Mouse (Mus musculus) hindlimb bud, embryonic 11.5 days (tissue): ENCODE measurements around the gene Uqcc3.
A peak's percentile ranks its signal among the peaks of the same experiment; 100 is the strongest.
"Not testable (repeated sequence)": the region's sequence is repeated elsewhere in the genome, so short reads cannot be mapped to it uniquely, and the experiment has no call there.

Source experiments
- DNase-seq: peaks from one replicate; pipeline ENCODE4 v3.0.0-alpha.2; 2012; ENCODE audit warnings: low read depth, low spot score; ENCODE audit errors: extremely low spot score

The Uqcc3 gene

DNA sequence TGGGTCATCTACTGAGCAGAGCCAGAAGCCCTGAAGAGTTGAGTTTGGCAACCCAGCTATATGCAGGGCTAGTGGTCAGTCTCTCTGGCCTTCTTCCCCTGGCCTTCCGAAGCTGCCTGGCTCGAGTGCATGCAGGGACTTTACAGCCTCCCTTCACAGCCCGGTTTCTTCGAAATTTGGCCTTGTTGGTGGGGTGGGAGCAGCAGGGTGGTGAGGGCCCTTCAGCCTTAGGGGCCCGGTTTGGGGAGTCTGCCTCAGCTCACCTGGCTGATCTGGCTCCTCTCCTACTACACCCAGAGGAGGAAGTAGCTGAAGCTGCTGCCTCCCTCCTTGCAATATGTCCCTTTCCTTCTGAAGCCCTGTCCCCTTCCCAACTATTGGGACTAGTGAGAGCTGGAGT is 15.5 kb upstream of the Uqcc3 start:
- DNase-seq, result not testable (repeated sequence)

DNA sequence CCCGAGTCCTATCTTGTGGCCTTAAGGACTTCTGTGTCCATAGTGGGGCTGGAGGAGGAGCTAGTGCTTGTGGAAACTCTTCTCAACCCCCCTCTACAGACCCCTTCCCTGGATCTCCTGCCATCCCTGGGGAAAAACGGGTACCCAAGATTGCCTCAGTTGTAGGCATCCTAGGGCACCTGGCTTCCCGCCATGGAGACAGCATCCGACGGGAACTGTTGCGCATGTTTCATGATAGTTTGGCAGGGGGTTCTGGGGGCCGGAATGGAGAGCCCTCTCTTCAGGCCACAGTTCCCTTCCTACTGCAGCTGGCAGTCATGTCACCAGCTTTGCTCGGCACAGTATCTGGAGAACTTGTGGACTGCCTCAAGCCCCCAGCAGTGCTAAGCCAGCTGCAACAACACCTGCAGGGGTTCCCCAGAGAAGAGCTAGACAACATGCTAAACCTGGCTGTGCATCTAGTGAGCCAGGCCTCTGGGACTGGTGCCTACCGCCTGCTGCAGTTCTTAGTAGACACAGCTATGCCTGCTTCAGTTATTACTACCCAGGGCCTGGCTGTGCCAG is 14.8 kb upstream of the Uqcc3 start:
- no peak for DNase-seq

DNA sequence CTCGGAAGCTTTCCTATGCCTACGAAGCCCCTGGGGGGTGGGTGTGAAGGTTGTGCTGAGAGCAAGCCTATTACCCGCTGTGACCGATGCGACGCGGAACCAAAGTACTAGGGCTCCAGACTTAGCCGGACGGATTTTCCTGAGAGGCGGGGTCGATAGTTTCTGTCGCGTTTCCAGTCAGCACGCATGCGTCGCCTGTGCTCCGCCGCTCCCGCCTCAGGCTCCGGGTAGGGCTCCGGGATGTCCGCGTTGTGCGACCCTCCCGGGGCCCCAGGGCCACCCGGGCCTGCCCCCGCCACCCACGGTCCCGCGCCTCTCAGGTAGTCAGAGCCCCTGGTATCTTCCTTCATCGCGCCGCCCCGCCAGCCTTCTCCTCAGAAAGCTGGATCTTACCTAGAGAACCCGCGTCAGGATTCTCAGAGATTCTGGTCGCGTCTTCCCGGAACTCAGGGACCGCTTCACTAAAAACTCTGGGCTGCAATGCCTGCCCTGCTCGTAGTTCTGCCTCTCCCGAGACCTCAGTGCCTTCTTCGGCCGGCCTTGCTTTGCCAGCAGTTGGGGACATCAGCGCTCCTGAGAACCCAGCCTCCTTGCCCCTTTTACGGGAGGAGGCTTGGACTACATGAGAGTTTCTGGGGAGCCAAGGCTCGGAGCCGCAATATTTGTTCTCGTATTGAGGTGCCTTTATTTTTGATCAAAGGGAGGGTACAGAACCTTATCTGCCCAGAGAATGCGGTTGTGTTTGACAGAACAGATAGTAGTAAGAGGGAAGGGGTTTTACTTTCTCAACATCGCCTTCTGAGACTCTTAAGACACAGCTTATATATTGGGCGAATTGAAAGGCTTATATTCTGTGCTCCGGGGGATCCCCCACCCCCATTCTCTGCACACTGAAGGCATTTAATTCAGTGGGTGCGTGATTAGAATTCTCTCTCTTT is 12.4 kb upstream of the Uqcc3 start, which contains the start of gene Ints5:
Ints5 (plus strand) TSS at position 177 of the 938 bp plus-strand sequence.
- DNase-seq, result no peak

DNA sequence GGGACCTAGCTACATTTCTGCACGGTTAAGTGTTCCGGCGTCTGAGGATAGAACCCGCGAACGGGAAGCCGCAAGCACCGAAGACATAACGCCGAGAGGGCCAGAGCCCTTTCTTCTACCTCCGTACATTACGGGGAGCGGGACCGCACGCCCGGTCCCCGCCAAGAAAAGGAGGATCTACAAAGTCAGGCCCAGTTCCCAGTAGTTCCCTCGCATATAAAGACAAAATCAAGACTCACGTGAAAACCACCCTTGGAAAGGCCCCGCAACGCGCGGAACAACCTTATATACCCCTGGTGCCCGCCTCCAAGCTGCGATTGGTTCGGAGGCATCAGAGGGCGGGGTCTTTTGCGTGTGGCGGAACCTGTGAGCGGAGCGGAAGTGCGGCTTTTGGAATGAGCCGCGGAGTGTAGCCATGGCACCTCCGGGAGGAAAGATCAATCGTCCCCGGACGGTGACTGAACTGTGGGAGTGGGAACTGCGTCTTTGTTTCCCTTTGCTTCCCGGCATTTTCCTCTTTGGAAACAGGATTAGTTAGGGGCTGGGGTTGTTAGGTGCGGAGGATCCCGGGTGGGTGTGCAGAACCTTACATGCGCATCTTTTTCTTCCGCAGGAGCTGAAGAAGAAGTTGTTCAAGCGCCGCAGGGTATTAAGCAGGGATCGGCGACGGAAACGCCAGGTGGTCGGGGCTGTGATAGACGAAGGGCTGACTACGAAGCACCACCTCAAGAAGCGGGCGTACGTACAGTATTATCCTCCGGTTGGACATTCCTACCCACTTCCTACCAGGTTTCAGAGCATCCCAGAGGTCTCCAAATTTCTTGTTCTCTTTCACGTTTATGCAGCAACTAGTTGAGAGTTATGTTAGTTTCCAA is 8.0 kb upstream of the Uqcc3 start, which contains the start of the genes 1810009A15Rik and Gm49416:
1810009A15Rik (plus strand) TSS at position 343 of the 875 bp plus-strand sequence.
Gm49416 (plus strand) TSS at position 416 of the 875 bp plus-strand sequence.
- DNase-seq, result peak; percentile 86

DNA sequence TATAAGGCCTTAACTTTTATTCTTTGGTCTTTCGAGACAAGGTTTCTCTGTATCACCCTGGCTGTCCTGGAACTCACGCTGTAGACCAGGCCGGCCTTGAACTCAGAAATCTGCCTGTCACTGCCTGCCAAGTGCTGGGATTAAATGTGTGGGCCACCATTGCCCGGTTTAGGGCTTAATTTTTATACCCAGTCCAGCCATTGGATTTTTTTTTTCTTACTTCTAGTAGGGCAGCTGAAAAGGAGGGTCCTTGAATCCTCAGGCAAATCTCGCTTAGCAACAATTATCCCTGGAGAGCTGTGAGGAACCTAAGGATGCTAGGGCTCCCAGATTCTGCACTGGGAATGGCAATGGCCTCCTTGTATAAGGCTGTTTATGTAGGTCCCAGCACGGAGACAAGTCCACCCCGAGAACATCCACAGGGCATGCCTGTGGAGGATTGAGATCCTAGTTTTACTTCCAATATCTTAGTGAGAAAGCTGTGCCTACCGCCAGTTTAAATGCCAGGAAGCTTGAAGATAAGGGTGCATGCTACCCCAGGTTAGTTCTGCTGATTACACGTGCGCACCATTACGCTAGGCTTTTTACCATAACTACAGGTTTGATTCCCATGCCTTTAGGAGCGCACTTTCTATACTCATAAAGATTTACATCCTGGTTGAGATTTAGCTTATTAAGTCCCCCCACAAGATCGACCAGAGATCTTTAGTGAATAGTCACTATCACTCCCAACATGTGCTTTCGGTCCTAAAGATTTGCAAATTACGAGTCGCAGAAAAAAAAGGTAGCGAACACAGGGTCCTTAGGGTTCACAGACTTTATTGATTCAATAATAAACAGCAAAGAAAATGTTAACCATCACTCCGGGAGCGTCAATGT is 7.1 kb upstream of the Uqcc3 start:
- DNase-seq, result no peak

DNA sequence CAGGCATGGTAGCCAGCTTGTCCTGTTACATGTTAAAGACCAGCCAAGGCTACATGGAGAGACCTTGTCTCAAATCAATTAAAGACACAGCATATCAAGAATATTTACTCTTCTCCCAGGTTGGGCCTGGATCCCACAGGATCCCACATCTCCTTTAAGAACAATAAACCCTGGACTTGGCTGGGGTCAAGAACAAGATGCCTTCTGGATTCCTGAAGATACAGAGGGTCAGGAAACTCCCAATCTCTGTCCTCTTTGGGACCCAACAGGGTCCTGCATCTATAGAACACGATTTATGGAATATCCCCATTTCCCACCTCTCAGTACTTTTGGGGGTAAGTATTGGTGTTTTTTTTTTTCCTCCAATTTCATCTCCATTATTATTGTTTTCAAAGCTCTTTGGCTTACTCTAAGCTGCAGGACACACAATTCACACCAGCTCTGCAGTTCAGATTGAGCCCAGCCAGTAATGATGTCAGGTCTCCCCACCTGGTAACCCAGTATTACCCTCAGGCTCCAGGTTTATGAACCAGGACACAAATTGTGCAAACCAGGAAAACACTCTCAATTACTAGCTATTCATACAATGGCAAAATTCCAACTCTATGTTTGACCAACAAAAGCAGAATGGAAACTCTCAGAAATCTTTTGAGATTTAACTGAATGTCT is 6.3 kb upstream of the Uqcc3 start:
- DNase-seq, result no peak

DNA sequence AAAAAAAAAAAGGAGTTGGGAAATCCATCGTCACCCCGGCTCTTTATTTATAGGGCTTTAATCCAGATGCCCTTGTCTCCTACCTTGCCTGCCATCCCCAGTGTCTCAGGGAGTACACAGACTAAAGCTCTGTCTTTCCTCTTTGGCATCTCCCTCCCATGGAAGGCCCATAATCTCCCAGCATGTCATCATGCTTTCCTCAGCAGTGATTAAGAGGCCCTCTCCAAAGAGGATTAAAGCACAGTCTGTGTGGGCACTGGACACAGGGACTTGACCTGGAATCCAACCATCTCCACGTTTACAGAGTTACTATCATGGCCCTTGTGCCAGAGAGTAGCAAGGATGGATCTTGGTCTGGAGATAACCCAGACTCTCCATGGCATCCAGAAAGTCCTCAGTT is 2.9 kb upstream of the Uqcc3 start, which contains the start of the genes Lbhd1 and Gm49403:
Lbhd1 (plus strand) TSS at position 117 of the 400 bp plus-strand sequence.
Gm49403 (plus strand) TSS at position 315 of the 400 bp plus-strand sequence.
- no peak for DNase-seq

DNA sequence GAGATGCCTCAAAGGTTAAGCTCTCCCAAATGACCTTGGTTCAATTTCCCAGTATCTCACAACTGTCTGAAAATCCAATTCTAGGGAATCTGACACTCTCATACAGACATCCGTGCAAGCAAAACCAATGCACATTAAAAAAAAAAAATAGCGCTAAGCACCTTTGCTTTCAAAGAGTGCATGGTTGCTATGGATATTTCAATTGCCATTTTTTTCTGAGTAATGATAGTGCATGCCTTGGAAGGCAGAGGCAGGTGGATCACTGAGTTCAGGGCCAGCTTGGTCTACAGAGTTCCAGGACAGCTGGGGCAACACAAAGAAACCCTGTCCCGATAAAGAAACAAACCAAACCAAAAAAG is 290 bp upstream of the Uqcc3 start:
- DNase-seq, result no peak

DNA sequence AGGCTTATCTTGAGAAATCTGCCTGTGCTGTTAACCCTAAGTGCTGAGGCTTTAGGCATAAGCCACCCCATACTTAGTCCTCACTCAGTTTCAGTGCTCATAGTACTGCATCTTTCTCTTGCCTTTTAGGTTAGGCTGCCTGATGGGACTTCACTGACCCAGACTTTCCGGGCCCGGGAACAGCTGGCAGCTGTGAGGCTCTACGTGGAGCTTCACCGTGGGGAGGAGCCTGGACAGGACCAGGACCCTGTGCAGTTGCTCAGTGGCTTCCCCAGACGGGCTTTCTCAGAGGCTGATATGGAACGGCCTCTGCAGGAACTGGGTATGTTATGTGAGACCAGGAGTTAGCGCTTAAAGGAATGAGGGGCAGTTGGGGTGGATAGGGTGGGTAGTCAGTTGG is 5.7 kb downstream of the Uqcc3 start:
- DNase-seq, result no peak

DNA sequence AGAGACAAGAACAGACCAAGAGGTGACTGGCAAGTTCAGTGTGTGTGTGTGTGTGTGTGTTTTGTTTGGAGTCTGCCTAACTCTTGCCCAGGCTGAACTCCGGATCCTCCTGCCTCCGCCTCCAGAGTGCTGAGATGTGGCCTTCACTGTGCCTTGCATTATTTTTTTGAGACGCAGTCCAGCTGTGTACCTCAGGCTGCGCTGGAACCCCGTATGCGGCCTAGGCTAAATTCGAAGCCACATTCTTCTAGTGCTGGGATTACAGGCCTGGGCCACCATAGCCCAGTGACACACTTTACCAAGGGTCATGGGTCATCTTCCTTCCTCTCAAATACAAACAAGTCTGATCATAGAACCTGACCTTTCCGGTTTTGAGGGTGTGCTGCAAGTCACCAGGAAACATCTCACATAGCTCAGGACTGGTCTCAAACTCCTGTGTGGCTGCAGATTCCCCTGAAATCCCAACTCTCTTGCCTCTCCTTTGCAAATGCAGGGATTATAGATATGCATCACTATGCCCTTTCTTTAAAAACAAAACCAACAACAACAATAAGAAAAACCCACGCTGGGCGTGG is 8.4 kb downstream of the Uqcc3 start:
- no peak for DNase-seq

DNA sequence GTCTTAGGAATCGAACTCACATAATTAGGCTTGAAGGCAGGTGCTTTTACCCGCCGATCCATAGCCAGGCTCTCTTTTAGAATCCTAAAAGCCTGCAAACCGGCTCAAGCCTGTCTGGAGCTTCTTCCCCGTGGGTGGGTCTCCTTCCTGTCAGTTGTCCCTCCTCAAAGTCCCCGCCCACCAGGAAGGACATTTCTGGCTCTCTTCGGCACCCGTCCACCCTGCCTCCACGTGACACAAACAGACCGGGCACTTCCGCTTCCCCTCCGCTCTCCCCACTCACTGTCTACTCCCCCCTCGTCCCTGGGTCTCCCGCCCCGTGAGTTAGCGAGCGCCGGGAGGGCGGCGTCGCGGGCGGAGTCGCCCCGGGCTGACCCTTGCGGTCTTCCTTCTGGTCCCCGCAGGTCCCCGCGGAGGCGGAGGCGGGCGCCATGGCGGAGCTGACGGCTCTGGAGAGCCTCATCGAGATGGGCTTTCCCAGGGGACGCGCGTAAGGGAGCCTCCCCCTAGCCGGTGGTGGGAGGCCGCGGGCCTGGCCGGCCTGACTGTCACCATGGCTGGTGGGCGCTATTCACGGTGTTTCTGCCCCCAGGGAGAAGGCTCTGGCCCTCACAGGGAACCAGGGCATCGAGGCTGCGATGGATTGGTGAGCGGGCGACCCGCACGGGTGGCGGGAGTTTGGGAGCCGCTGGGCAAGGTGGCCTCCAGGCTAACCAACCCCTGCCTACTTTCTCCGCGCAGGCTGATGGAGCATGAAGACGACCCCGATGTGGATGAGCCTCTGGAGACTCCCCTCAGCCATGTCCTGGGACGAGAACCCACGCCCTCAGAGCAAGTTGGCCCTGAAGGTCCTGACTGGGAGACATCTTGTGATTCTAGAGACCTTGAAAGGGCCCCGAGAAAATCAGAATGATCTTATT is 9.2 kb downstream of the Uqcc3 start, which contains the start of gene Ubxn1:
Ubxn1 (plus strand) TSS at position 230 of the 920 bp plus-strand sequence.
- DNase-seq, result peak; percentile 79

DNA sequence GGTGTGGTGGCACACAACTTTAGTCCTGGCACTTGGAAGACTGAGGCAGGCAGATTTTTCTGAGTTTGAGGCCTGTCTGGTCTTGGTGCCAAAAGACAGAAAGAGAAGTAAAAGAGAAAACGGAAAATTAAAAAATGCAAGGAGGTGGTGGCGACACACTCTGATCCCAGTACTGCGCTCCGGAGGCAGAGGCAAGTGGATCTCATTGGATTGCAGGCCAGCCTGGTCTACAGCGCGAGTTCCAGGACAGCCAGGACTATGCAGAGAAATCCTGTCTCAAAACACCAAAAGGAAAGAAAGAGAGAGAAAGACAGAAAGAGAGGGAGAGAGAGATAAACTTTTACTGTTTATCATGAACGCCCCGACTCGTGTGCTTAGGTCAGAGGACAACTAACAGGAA is 9.9 kb downstream of the Uqcc3 start:
- no peak for DNase-seq

DNA sequence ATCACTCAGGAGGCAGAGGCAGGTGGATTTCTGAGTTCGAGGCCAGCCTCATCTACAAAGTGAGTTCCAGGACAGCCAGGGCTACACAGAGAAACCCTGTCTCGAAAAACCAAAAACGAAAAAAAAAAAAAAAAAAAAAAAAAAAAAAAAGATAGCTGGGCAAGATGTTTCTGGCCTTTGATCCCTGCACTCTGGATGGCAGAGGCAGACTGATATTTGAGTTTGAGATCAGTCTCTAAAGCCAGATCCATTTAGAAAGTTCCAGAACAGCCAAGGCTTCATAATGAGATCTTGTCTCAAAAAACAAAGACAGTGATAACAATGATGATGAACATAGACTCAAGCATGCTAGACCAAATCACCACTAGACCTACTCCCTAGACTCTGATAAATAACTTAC is 10.3 kb downstream of the Uqcc3 start:
- not testable (repeated sequence) for DNase-seq

DNA sequence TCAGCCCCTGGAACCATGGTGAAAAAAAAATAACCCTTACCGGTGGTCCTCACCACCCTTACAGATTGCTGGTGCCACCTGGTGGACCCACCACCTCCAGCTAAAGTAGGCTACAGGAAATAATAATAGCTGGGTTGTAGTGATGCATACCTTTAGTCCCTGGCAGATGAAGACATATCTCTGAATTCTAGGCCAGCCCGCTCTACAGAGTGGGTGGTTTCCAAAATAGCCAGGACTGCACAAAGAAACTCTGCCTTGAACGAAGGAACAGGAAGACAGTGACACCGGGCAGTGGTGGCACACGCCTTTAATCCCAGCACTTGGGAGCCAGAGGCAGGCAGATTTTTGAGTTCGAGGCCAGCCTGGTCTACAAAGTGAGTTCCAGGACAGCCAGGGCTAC is 16.5 kb downstream of the Uqcc3 start:
- no peak for DNase-seq

DNA sequence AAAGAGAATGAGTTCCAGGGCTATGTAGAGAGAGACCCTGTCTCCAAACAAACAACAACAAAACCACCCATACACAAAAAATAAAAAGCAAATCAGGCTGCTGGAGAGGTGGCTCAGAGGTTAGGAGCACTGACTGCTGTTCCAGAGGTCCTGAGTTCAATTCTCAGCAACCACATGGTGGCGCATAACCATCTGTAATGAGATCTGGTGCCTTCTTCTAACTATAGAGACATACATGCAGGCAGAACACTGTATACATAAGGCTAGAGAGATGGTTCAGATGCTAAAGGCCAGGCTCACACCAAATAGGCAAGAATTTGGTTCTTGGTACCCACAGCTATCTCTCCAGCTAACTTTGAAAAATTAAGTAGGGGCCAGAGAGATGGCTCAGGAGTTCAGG is 21.7 kb downstream of the Uqcc3 start:
- DNase-seq, result no peak

DNA sequence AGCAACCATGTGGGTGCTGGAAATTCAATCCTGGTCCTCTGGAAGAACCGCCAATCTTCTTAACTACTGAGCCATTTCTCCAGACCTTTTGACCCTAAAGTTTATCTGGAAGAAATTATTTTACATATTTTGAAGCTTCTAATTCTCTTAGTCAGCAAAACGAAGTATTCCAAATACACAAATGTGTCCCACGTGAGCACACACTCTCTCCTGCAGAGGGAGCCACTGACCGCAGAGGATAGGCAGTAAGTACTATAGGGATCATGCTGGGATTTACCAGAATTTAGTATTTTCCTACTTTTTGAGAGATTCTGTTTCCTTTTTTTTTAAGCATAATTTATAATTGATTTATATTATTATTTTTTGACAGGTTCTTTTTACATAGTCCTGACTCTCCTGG is 23.0 kb downstream of the Uqcc3 start:
- no peak for DNase-seq

DNA sequence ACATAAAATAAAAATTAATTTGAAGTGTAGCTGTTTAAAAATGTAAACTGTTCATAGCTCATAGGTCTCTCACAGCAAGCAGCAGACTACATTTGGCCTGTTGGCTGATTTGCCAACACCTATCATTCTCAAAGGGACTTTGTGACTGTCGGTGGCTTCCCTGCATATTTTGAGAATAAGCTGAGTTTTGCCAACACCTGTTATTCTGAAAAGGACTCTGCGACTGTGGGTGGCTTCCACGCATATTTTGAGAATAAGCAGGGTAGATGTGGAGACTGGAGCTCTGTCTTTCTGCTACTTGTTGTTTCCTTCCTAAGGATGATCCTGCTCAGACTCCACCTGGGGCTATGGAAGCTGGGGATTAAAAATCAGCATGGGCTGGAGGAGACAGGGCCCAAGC is 27.6 kb downstream of the Uqcc3 start:
- DNase-seq, result no peak
